Mouse (Mus musculus) E14TG2a.4 (cell line): ENCODE data around the gene Lrguk.

ENCODE experiments used
- CTCF ChIP-seq: conservative IDR thresholded peaks from 2 replicates; pipeline ENCODE4 v1.5.1; 2014; ENCODE audit warnings: low read length
- POU5F1 ChIP-seq: IDR thresholded peaks from 2 replicates; pipeline ENCODE4 v1.6.1; 2014; ENCODE audit warnings: low read length, borderline replicate concordance

- TF ChIP-seq CTCF (no peak), POU5F1 (no peak)
Measured at GRCm38 (mm10) chr6:34059741-34060140, 30.5 kb downstream of the Lrguk start.
